Mouse (Mus musculus): ENCODE measurements around the gene Wdr1.

DNA sequence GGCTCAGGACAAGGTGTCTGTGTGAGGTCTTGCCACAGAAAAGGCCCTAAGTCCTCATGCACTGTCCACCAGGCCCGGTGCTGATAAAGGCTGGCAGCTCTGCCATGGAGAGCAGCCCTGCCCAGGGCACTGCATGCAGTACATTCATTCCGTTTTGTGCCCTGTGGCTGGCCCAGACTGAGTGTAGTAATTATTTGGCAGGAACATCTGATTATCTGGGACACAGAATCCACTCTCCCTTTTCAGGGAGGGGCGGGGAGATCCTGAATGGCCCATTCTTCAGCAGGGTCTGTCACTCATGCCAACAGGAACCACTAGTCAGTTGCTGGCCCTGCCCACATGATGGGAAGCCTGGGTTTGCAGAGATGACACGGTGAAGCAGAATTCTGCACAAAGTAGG lies 30.9 kb downstream of the Wdr1 start:
- TF ChIP-seq CTCF (IDR thresholded peaks at IDR 0.05; ENCODE audit: borderline replicate concordance, extremely low read depth, insufficient read depth, insufficient read length) (no peak), POLR2A (IDR thresholded peaks at IDR 0.05; ENCODE audit: borderline replicate concordance, extremely low read depth, insufficient read depth, insufficient read length, poor library complexity, severe bottlenecking) (no peak)

Measured in brain, embryonic 14.5 days (tissue).